Comparison of ENCODE assay signal across 18 mouse cellular contexts in genomic region chr12:102613411-102613810, GRCm38 (mm10). TPM values are rescaled to one million over a fixed set of nuclear protein-coding genes. Genes with fewer than 3 reads are reported as not detected.
"Had no signal": no experiment of that assay in that cellular context is flagged by ENCODE, and none has a peak within 500 bp of the region (broad histone marks: within the 10 kb centered on the region; RNA-seq: fewer than 3 reads in every experiment).

No protein-coding gene starts in this region.

- H3K9me3 ChIP-seq: limb, embryonic 13.5 days; midbrain, embryonic 12.5 days; neural tube, embryonic 13.5 days had no signal

- H3K9ac ChIP-seq: limb, embryonic 13.5 days; liver, embryonic 14.5 days; midbrain, embryonic 12.5 days; neural tube, embryonic 13.5 days had no signal

- H3K36me3 ChIP-seq: limb, embryonic 13.5 days; midbrain, embryonic 12.5 days had no signal

- H3K27ac ChIP-seq: limb, embryonic 13.5 days; liver, embryonic 14.5 days; neural tube, embryonic 13.5 days had no signal

- ATAC-seq: lung, postnatal 0 days; midbrain, embryonic 16.5 days had no signal

- H3K4me3 ChIP-seq: limb, embryonic 13.5 days; midbrain, embryonic 12.5 days; neural tube, embryonic 13.5 days had no signal

- H3K4me2 ChIP-seq: limb, embryonic 13.5 days; midbrain, embryonic 12.5 days; neural tube, embryonic 13.5 days had no signal

- H3K27me3 ChIP-seq: limb, embryonic 13.5 days; midbrain, embryonic 12.5 days; neural tube, embryonic 13.5 days had no signal

- DNase-seq: kidney, postnatal 25 days; layer of hippocampus, adult 9-11 months; layer of hippocampus, postnatal 36 days; lung, adult 2 months; lung, postnatal 36 days; retina, postnatal 1 day; right cerebral cortex, postnatal 4 days; spleen, adult 18-20 months; thymus, adult 18-20 months; thymus, postnatal 14 days had no signal

RNA-seq across cellular contexts. Expression of gene Chga, which starts 58.6 kb away (rescaled TPM):
- total RNA-seq: liver, adult 2 months; megakaryocyte-erythroid progenitor cell, adult 5-6 weeks had no signal
- polyA plus RNA-seq: liver, adult 2 months had no signal
